Mouse (Mus musculus) retina, embryonic 14.5 days (tissue): Measurements from ENCODE around the gene Smg6.

Experiments used
- DNase-seq: peaks from one replicate; pipeline ENCODE4 v3.0.0-alpha.2; 2015; ENCODE audit warnings: low spot score

The Smg6 gene

DNA sequence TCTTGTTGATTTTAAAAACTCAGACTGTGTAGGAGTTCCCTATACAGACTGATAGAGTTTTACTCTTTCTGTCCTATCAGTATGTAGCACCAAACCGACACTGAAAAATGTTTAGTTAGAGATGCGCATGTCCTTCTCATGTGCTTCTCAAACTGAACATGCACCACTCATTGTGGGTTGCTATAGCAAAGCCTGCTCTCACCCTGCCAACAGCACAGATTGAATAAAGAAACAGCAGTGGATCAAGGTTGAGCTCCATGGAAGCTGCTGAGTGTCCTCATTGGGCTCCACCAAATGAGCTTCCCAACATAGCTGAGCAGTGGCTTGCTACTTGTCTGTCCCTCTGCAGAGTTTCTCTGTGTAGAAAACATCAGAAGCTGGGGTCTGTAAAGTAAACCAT, 192.5 kb downstream of the Smg6 start:
- DNase-seq: no peak

GRCm38 (mm10) chr11:75119298-75119697, 193.7 kb downstream of the Smg6 start:
- no peak for DNase-seq

DNA sequence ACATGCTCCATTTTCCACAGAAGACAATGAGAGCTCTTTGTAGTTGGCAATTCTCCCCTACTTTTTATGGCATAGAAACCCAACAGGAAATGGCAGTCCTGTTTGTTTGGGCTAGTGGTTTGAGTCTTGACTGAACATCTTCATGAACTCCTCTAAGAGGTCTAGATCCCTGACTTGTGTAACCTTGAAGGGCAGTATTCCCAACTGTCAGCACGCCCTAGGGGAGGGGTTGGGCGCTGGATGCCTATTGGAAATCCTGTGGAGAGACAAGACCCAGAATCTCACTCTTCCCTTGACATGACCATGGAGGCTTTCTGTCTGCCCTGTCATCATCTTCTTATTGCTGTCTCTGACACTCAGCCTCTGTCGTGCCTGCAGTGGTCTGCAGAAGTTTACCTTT, 194.2 kb downstream of the Smg6 start:
- no peak for DNase-seq

GRCm38 (mm10) chr11:75121348-75121747, 195.7 kb downstream of the Smg6 start:
- no peak for DNase-seq

DNA sequence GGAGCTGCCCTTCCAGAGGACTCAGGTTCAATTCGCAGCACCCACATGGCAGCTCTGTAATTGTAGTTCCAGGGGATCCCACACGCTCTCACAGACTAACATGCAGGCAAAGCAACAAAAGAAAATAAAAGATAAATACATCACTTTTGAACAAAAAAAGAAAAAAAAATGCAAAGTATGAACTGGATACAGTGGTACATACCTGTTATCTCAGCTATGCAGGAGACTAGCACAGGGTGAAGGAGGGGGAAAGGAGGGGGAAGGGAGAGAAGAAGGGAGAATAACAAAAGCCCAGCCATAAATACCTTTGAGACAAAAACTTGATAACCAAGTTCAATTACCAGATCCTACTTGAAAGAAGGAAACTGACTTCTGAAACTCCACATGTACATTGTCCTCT, 198.8 kb downstream of the Smg6 start:
- no peak for DNase-seq

GRCm38 (mm10) chr11:75126384-75126783, 200.8 kb downstream of the Smg6 start:
- no peak for DNase-seq

DNA sequence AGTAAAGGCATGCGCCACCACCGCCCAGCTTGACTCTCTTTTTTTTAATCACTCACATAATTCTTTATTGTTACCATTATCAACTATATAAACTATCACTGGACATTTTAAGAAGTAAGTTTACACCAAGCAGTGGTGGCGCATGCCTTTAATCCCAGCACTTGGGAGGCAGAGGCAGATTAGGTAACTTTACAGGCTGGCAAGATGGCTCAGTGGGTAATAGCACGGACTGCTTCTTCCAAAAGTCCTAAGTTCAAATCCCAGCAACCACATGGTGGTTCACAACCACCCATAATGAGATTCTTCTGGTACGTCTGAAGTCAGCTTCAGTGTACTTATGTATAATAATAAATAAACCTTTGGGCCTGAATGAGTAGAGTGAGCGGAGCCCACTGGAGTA, 203.9 kb downstream of the Smg6 start:
- no peak for DNase-seq

DNA sequence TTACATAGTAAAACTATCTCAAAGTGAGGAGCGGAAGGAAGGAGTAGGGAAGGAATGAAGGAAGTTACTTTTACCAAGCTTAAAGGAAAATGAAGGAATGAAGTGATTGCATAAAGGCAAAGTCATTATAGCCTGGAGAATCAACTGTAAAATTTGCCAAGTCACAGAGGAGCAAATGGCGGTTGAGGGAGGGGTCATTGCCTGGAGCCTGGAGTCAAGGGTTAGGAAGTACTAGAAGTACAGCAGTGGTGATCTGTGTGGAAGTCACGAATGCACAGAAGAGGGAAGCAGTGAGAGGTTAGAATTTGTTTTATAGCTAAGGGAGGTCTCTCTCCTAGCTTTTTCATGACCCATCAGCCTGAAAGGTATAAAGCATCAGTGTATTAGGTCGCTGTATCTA, 205.7 kb downstream of the Smg6 start:
- DNase-seq: no peak

DNA sequence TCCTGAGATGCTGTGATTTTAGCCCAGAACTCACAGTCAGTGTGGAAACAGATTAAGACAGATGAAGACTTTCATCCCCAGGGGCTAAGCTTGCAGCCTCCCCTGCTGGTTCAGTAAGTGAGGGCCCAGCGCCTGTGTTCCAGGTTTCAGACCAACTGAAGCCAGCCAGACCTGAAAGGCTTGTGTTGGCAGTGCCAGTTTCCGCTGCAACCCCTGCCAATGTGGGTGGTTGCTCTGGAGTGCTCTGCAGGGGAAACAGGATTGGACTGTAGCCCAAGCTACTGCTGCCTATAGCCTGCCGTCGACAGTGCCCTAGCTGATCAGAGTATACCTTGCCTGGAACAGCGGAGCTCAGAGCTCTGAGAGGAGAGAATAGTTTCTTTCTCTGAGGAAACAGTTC, 206.7 kb downstream of the Smg6 start:
- DNase-seq: no peak

- DNase-seq: no peak
Observed at GRCm38 (mm10) chr11:75133391-75133790, 207.8 kb downstream of the Smg6 start.

- peak; percentile 48 for DNase-seq
Observed at GRCm38 (mm10) chr11:75133951-75134350, 208.3 kb downstream of the Smg6 start.

GRCm38 (mm10) chr11:75134485-75135068, 209.0 kb downstream of the Smg6 start:
- DNase-seq: no peak

DNA sequence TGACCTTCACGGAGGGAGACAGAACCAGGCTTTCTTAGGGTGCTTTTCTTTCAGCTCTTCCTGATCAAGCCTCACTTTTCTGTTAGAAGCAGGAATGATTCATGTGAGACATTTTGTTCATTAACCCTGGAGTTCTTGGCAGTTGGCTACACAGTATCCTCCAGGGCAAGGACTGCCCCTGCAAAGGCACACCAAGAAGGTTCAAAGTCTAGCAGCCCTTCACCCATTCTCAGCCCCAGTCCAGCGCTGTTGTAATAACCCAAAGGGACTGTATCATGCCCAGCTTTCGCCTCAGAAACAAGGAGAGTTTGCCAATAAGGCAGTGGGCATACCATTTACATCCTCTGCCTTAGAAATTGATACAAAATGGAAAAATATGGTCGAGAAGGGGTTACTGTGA, 209.7 kb downstream of the Smg6 start:
- no peak for DNase-seq

DNA sequence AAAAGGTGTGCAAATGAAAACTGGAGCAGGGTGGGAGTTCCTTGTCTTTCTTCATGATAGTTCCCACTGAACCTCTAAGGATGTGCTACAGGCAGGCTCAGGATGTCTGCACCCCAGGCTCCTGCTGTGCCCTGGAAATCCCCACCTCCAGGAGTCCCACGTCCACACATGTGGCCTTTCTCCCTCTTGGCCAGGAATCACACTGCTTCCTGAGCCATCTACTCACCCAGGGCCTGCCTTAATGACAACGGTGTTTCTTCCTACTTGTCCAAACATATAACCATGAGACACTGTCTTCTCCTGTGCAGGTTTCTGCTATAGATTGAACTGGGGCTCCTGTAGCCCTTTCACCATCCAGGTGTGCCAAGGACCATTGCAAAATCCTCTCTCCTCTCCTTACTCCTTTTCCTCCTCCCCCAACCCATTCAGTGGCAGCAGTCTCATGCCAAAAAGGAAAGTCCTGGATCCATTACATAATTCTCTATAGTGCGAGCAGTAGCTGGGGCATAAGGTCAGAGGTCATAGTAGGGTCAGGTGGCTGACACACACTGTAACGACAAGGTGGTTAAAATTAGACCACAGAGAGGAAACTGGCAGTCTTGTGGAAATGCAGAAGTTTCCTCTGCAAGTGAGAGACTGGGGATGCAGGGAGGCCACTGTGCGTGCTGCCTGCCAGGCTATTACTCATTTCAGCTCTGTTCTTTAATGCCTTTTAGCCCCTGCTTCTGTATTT, 211.2 kb downstream of the Smg6 start:
- no peak for DNase-seq

GRCm38 (mm10) chr11:75139122-75139963, 213.7 kb downstream of the Smg6 start:
- no peak for DNase-seq

GRCm38 (mm10) chr11:75140431-75140830, 214.8 kb downstream of the Smg6 start:
- no peak for DNase-seq

DNA sequence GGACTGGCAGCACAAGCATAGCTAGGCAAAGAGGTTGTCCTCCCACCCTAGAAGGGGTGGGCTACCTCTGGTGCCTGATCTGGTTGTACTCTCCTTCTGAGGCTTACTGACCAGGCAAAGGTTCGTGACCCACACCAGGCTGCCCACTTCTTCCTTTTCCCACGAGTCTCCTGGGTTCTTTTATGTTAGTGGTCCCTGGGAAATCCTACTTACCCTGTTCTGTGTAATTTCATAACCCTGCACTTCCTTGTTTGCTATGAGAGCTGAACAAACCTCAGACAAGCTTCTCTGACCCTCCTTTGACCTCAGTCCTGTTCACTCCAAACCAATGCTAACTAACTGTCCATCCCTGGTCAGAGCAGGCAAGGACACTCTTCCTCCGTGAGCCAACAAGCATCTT, 215.4 kb downstream of the Smg6 start:
- DNase-seq: no peak

GRCm38 (mm10) chr11:75141913-75142312, 216.3 kb downstream of the Smg6 start:
- DNase-seq: no peak

DNA sequence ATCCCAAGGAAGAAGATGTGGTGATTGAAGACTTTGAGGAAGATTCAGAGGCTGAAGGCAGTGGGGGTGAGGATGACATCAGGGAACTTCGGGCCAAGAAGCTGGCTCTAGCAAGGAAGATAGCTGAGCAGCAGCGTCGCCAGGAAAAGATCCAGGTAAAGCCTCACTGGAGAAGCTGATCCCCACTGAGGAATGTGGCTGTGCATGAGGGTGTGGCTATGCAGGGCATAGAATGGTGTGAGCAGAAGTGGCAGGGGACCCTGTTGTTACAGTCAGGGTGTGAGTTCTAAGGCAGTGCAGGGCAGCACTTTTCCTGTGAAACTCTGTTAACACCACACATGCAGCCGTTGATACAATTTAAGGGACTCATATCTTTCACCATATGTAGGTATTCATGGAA, 217.1 kb downstream of the Smg6 start:
- no peak for DNase-seq

GRCm38 (mm10) chr11:75145841-75146240, 220.2 kb downstream of the Smg6 start:
- DNase-seq: no peak

DNA sequence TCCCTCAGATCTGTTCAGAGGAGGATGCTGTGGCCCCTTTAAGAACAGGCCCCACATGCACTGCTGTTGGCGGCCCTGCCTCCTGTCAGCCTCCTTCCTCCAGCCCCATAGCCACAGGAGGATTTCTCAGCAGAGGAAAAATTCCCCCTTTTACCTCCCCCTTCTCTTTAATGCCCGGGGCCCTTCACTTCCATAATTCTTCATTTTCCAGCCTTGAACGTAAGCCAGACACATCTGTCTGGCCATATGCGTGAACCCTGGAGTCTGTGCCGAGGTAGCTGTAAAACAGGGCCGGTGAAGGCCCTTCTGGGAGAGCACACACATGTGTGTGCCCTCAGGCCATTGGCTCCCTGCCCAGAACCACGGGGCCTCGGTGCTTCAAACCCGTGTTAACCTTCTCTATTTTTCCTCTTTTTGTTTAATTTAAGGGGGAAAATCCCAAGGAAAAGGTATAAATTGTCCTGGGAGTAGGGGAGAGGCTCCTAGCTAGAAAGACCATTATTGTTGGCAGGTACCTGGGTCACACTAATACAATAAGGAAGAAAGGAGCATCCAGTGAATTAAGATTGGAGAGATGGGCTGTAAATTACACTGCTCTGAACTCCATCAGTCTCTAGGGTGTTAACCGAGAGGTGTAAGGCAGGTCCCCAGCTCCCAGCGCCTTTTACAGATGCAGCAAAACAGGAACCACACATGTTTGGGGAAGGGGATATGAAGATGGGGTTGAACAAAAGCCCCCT, 221.7 kb downstream of the Smg6 start:
- peak; percentile 11 for DNase-seq

- DNase-seq: no peak
Observed at GRCm38 (mm10) chr11:75147846-75148168, 222.2 kb downstream of the Smg6 start.
